Mouse (Mus musculus) heart, adult 9 months (tissue): ENCODE results near the gene Ghsr.

Source experiments
- DNase-seq, 2 experiments: peaks; one replicate each; pipeline ENCODE4 v3.0.0; 2022; ENCODE audit warnings: low spot score in 2 of 2

Gene Ghsr

GRCm38 (mm10) chr3:27411286-27411685 lies 40.1 kb downstream of the Ghsr start:
- no peak for DNase-seq

GRCm38 (mm10) chr3:27413566-27413965 lies 42.4 kb downstream of the Ghsr start:
- no peak for DNase-seq

GRCm38 (mm10) chr3:27416786-27417185 lies 45.6 kb downstream of the Ghsr start:
- no peak for DNase-seq

GRCm38 (mm10) chr3:27418602-27419001 lies 47.5 kb downstream of the Ghsr start:
- DNase-seq = no peak

- DNase-seq = no peak
Measured at GRCm38 (mm10) chr3:27421980-27422379, 50.8 kb downstream of the Ghsr start.

GRCm38 (mm10) chr3:27422521-27422920 lies 51.4 kb downstream of the Ghsr start:
- DNase-seq = no peak

GRCm38 (mm10) chr3:27424049-27424667 lies 53.0 kb downstream of the Ghsr start:
- DNase-seq = no peak

GRCm38 (mm10) chr3:27427406-27427805 lies 56.3 kb downstream of the Ghsr start:
- no peak for DNase-seq
